In genomic region chr7:71706201-71706600, GRCm38 (mm10) we compare ENCODE assay signal across 9 mouse cellular contexts.
A peak's percentile ranks its signal among the peaks of the same experiment; 100 is the strongest.
DNase-seq lines count a peak whose midpoint lies in the region; ATAC-seq and TF ChIP-seq lines count a peak whose summit lies in the region.
"Had no signal": no experiment of that assay in that cellular context is flagged by ENCODE, and none has a peak within 500 bp of the region (broad histone marks: within the 10 kb centered on the region; RNA-seq: fewer than 3 reads in every experiment).

No protein-coding gene starts in this region.

- no peak overlapping the region; the same call in 1 of the 2 replicates for H3K9ac ChIP-seq in heart, embryonic 16.5 days (ENCODE audit: low read length)
- no peak overlapping the region for H3K9ac ChIP-seq in ES-E14 (ENCODE audit: insufficient read depth, low read depth, low read length, poor library complexity, severe bottlenecking)
- H3K9ac ChIP-seq in embryonic facial prominence, embryonic 15.5 days, result no peak overlapping the region
- no peak overlapping the region for H3K9ac ChIP-seq in limb, embryonic 13.5 days

- no peak for DNase-seq in heart, postnatal 36 days
- peak; percentile 2 for DNase-seq in ES-E14 (ENCODE audit: low read depth, low spot score)
- DNase-seq in right cerebral cortex, postnatal 14 days, result no peak
- DNase-seq in gastrocnemius, postnatal 36 days, result no peak
- DNase-seq: thymus, adult 18-20 months had no signal

- H3K9me3 ChIP-seq in heart, embryonic 16.5 days (replicated peaks; ENCODE audit: control insufficient read depth, low read length), result no peaks in the 10 kb centered on the region
- H3K9me3 ChIP-seq in ES-E14 (ENCODE audit: control insufficient read depth, insufficient read depth, low read depth, low read length), result no peaks in the 10 kb centered on the region
- H3K9me3 ChIP-seq in embryonic facial prominence, embryonic 15.5 days (replicated peaks), result no peaks in the 10 kb centered on the region
- no peaks in the 10 kb centered on the region for H3K9me3 ChIP-seq in limb, embryonic 13.5 days

- H3K4me2 ChIP-seq in heart, embryonic 16.5 days (ENCODE audit: low read depth, low read length), result peak overlapping the region; percentile 75
- H3K4me2 ChIP-seq in embryonic facial prominence, embryonic 15.5 days (replicated peaks), result peak overlapping the region; percentile 81; the same call in 1 of the 2 replicates
- peak overlapping the region; percentile 95 for H3K4me2 ChIP-seq in limb, embryonic 13.5 days (replicated peaks)

- 0 out of 2 replicates have a peak, but pooled peaks cover 2% of the 10 kb centered on the region for H3K27me3 ChIP-seq in heart, embryonic 16.5 days (ENCODE audit: control insufficient read depth, insufficient read depth, low read length)
- H3K27me3 ChIP-seq in embryonic facial prominence, embryonic 15.5 days, result 0 out of 2 replicates have a peak, but pooled peaks cover 8% of the 10 kb centered on the region
- peaks cover 7% of the 10 kb centered on the region; the same call in 1 of the 2 replicates for H3K27me3 ChIP-seq in limb, embryonic 13.5 days
- H3K27me3 ChIP-seq: CH12.LX had no signal

- H3K4me3 ChIP-seq in heart, embryonic 16.5 days (ENCODE audit: low read length), result no peak overlapping the region
- no peak overlapping the region for H3K4me3 ChIP-seq in ES-E14 (ENCODE audit: insufficient read depth in 1 of 2, low read depth in 1 of 2, low read length in 2 of 2, poor library complexity in 1 of 2, severe bottlenecking in 1 of 2)
- no peak overlapping the region for H3K4me3 ChIP-seq in embryonic facial prominence, embryonic 15.5 days (replicated peaks)
- no peak overlapping the region for H3K4me3 ChIP-seq in limb, embryonic 13.5 days

- in situ Hi-C loops in ES-E14 (cut with MboI; ENCODE audit: low sequenced_read_pairs in 2 of 2, unreplicated experiment in 2 of 2), result no loop called here

- H3K4me1 ChIP-seq in heart, embryonic 16.5 days (ENCODE audit: control insufficient read depth, insufficient read depth, low read length), result peaks cover 15% of the 10 kb centered on the region; the same call in 1 of the 2 replicates
- peaks cover 0 to 2% of the 10 kb centered on the region in 2 experiments; a peak in 1 of 4 replicates for H3K4me1 ChIP-seq in ES-E14 (ENCODE audit: control insufficient read depth in 2 of 2, insufficient read depth in 2 of 2, low read length in 2 of 2, poor library complexity in 1 of 2)
- H3K4me1 ChIP-seq in embryonic facial prominence, embryonic 15.5 days, result no peaks in the 10 kb centered on the region
- peaks cover 7% of the 10 kb centered on the region for H3K4me1 ChIP-seq in limb, embryonic 13.5 days

- intact Hi-C loops in heart, postnatal 36 days (cut with DNase I), result loop anchor here (5.0 to 10.0 kb wide), 7 partner anchors 161 to 1341 kb away; partner anchors contain the start of gene Nr2f2
- intact Hi-C loops in gastrocnemius, postnatal 36 days (cut with DNase I), result loop anchor here (10.0 kb wide), 1 partner anchor 1341 kb away; the partner anchor contains the start of gene Nr2f2

- ATAC-seq in heart, embryonic 16.5 days (replicated peaks; ENCODE audit: extremely low read depth, insufficient read depth, low FRiP score), result no peak
- ATAC-seq in embryonic facial prominence, embryonic 15.5 days (ENCODE audit: insufficient number of reproducible peaks, low FRiP score, low TSS enrichment, low read depth), result no peak
- no peak for ATAC-seq in limb, embryonic 13.5 days (ENCODE audit: low FRiP score, low read depth)

- peak overlapping the region; percentile 57; the same call in 1 of the 2 replicates for H3K27ac ChIP-seq in heart, embryonic 16.5 days (ENCODE audit: low read length)
- H3K27ac ChIP-seq in ES-E14 (ENCODE audit: insufficient read depth, low read depth, low read length, poor library complexity, severe bottlenecking), result no peak overlapping the region
- no peak overlapping the region for H3K27ac ChIP-seq in embryonic facial prominence, embryonic 15.5 days (replicated peaks)
- H3K27ac ChIP-seq in limb, embryonic 13.5 days, result no peak overlapping the region

- no peaks in the 10 kb centered on the region for H3K36me3 ChIP-seq in heart, embryonic 16.5 days (ENCODE audit: control insufficient read depth, insufficient read depth)
- H3K36me3 ChIP-seq in ES-E14 (ENCODE audit: control insufficient read depth, insufficient read depth, low read length, poor library complexity, severe bottlenecking), result no peaks in the 10 kb centered on the region
- H3K36me3 ChIP-seq in embryonic facial prominence, embryonic 15.5 days, result no peaks in the 10 kb centered on the region
- no peaks in the 10 kb centered on the region for H3K36me3 ChIP-seq in limb, embryonic 13.5 days

- WGBS in heart, embryonic 16.5 days, result 43% methylated on average over 3 of the region's 3 CpGs
- 55% methylated on average over 3 of the region's 3 CpGs for WGBS in embryonic facial prominence, embryonic 15.5 days
- 60% methylated on average over 3 of the region's 3 CpGs for WGBS in limb, embryonic 13.5 days

TF ChIP-seq in ES-E14, 5 proteins besides CTCF, POLR2A, EP300 and RAD21:
- no peak for TF ChIP-seq HCFC1 (IDR thresholded peaks at IDR 0.05; ENCODE audit: borderline replicate concordance, insufficient read depth, low read length)
- no peak for TF ChIP-seq ZC3H11A (IDR thresholded peaks at IDR 0.05; ENCODE audit: borderline replicate concordance, low read depth, low read length)
- no peak for TF ChIP-seq ZNF384 (IDR thresholded peaks at IDR 0.05; ENCODE audit: low read depth, low read length)
- no peak for TF ChIP-seq CHD2 (IDR thresholded peaks at IDR 0.05; ENCODE audit: low read depth, low read length)
- TF ChIP-seq MAFK (IDR thresholded peaks at IDR 0.05; ENCODE audit: insufficient read depth, low read depth, low read length), result no peak
